Mouse (Mus musculus) adipocyte (in vitro differentiated cells): ENCODE results near the gene Mettl24.
"Not testable (repeated sequence)": the region's sequence is repeated elsewhere in the genome, so short reads cannot be mapped to it uniquely, and the experiment has no call there.

Source experiments
- DNase-seq: peaks from one replicate; pipeline ENCODE4 v3.0.0-alpha.2; 2016; ENCODE audit warnings: low spot score

Mettl24 gene

DNA sequence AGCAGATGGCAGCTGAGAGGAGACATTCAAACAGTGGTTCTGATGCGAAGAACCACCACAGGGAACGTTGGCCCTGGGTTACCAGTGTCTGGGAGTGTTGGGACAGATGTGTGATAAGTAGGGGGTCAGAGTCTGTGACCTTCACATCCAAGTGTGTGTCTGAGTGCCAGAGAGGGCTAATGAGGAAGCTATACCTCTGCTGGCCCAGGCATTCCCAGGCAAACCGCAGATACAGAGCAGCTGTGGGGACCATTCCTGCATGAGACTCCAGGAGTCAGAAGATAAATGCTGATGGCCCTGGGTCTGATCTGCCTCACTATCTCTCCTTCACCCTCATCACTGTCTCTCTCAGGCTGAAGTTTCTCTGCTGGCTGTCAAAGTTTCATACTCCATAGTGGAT is 57.6 kb downstream of the Mettl24 start:
- DNase-seq, result no peak

DNA sequence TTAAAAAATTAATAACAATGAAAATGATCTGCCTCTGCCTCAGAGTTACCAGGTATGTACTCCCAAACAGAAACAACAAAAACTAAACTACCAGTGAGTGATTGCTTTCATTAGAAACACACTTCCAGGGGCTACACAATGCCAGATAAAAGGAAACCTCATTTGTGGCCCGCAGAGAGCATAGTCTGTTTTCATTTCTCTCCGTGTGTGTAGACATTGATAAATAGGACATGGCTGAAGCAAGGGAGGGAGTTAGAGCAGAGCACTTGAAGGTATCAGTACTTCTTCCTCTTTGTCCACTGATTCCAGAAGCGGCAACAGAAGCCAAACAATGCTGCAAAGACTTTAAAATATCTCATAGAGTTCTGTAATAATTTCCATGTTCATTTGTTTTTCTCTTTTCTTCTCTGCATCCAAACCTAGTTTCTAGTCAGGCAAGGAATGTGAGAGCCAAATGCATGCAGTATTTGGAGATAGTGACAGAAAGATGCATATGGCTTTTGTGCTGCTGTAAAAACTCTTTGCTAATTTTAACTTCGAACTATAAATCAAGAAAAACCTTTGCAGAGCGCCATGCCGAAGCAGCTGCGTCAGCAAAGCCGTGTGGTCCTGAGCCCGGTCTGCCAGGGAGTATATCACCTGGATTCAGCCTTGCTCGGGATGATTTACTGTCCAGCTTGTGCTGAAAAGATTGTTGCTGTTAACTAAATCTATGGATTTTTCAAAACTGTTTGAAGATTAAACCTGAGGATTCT is 67.4 kb downstream of the Mettl24 start:
- no peak for DNase-seq

DNA sequence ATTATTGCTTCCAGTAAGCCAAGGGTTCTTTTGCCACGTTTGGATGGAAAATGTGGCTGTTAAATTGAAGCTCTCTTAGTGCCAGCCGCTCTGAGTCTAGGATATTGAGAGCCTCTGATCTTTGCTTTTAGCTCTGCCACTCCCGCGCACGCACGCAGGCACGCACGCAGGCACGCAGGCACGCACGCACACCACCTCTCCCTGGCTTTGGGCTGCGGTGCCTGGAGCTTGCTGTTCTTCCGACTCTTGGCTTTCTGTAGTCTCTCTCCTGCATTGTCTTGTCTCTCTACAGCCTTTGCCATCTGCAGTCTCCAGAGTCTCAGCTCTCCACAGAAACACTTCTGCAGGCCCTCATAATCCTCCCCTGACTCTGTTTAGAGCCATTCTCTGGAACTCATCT is 68.1 kb downstream of the Mettl24 start:
- DNase-seq, result no peak

DNA sequence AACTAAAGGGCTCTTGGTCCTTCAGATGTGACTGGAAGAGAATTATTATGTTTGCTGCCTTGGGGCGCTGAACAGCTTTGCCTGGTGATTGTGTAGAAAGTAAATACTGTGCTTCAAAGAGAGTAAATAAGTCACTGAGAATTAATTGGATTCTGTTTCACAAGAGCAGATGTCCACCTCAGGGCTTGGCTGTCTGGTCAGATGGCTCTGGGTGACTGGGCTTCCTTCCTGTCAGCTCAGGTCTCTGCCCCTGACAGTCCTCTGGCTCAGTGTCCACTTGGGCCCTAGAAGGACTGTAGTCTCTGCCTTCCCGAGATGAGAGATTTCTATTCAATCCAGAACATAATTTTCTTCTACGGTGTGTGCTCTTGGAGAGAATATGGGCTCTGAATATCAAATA is 70.0 kb downstream of the Mettl24 start:
- no peak for DNase-seq

DNA sequence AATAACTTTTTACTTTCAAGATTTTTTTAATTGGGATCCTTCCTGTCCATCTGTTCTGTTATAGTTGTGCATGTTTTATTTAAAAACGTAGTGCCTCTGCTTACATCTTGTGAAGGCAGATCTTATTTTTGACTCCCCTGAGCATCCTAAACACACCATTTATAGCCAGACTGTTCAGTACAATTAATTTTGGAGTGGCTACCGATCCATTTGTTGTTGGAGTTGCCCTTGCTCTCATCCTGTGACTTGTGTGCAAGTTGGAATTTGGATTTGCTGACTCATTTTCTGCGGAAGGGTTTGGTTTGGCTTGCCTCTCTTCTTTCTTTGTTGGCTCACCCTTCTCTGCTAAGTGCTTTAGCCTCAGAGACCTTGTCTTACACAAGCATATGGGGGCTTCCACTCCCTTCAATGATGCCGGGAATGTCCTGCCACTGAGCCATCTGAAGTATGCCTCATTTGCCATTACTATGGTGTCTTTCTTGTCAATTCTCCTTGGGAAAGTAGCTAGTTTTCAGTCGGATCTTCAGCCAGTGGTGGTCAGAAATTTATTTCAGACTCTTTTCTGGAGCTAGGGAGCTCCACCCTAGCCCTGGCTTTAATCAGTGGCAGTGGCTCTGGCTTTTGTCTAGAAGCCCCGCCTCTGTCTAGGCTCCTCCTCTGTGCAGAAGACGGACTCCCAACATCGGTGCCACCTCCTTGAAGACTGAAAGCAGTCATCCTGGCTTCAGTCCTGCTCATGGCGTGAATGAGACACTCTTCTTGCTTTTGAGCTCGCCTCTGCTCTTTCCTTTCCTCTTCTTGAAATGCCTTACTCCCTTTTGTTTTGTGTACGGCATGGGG is 75.3 kb downstream of the Mettl24 start:
- DNase-seq, result peak; percentile 56

DNA sequence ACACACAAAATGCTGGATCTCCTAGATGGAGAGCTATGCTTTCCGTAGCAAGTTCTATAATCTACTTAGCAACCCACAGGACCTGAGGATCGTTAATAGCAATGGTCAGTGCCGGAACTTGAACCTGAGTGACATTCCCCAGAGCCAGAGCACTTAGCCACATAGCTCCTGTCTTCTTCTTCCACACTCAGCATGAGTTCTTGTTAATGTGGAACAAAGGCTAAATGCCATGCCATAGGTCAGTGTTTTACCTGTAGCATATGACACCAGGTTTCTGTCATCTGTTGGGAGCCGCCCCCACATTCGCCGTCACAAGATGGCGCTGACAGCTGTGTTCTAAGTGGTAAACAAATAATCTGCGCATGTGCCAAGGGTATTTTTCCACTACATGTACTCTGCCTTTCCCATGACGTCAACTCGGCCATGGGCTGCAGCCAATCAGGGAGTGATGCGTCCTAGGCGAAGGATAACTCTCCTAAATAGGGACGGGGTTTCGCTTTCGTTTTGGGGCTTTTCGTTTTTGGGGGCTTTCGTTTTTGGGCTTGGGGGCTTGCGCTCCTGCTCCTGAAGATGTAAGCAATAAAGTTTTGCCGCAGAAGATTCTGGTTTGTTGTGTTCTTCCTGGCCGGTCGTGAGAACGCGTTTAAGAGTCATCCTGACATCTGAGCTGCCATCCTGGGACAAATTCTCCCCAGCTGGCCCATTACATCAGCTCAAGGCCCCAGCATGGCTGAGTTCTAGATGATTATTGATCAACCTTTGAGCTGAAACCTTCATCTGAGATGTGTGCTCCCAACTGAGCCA is 76.5 kb downstream of the Mettl24 start:
- DNase-seq, result not testable (repeated sequence)

DNA sequence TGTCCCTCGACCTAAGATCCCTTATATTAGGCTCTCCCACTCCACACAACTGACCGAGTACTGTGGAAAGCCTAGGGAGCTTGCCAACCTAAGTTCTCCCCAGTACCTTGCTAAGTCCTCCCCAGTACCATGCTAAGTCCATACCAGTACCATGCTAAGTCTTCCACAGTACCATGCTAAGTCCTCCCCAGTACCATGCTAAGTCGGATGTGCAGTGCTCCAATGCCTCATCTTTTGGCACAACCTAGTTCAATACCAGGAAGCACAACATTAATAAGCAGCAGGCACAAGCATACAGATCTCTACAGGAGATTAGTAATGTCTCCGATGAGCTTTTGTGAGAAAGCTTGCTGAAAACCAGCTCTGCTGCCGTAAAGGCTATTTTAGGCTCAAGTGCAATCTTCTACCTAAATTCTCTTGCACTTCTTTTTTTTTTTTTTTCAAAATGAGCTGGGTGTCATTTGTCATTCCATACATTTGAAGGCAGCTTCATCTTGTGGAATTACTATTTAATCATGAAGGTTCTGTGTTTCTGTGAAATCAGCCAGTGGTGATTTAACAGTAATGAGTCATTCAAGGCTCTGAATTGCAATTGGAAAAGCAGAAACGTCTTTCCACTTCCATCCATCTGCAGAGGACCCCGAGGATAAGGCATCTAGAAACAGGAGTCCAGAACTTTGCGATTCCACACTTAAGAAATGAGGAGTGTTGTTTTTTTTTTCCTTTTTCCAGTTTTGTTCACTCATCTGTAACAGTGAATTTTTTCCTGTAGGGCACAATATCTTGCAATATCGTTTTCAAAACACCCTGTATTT is 77.3 kb downstream of the Mettl24 start:
- no peak for DNase-seq

DNA sequence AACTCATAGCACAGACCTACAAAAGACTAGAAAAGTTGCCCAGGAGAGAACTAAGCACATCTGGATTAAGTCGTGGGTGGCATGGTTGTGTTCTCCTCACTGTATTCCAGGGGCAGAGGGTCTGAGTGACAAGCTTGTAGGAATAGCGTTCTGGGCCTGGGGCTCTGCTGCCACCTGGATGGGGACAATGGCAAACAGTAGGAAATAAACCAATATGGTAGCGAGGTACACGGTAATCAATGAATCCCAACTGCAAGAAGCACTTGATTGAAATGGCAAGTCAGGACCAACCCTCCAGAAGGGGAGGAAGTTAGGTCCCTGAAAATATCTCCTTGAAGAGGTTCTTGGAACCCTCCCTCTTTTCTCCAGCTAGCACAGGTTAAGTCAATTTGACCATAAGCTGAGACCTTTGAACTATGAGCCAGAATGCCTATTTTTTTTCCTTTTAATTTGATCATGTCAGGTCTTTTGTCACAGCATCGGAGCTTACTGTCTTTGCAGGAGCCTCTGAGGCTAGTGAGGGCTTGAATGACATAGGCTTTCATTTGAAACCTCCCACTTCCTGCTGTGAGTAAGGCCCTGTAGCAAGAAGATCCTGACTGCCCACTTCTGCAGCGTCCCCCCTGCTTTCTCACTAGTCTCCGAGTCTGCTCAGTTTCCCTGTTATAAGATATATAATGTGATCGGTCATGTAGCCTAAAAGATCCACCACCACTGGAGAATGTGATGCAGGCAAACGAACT is 78.1 kb downstream of the Mettl24 start:
- DNase-seq, result no peak

DNA sequence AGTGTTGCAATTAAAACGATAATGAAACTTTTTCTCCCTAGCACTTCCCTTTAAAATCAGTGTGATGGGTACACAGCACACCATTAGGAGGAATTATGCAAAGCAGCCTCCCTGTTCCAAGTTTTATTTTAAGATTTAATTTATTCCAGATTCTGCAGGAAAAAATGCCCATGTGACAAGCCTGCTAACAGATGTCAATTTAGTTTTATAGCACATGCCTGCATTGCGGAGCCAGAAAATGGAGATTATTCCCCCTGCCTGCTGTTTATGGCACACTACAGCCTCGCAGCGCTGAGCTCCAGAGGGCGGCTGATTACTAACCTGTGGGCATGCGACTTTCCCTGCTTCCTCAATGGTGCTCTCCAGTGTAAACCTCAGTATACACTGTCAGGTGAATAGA is 79.5 kb downstream of the Mettl24 start:
- DNase-seq, result peak; percentile 21

DNA sequence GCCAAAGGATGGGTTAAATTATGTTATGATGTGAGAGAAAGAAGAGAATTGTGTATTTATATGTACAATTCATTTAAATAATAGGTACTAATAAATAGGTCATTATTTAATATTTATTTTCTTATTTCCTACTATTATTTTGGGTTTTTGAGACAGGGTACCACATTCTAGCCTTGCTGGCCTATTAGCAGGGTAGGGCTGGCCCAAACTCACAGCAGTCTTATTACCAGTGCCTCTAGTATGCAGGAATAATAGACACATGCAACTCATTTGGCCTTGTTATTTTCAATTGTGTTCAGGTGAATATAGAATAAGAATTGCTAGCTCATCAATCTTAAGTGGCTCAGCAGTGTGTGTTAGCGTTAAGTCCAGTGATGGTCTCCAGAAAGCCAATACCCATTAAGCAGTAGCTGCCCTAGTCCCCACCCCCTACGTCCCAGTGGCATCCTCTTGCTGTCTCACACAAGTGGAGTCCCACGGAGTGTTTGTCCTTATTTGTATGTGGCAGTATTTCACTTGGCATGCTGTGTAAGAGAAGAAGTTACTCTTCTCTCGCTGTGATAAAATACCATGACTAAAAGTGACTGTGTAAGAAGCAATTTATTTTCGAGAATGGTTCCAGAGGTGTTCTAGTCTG is 80.1 kb downstream of the Mettl24 start:
- DNase-seq, result no peak

DNA sequence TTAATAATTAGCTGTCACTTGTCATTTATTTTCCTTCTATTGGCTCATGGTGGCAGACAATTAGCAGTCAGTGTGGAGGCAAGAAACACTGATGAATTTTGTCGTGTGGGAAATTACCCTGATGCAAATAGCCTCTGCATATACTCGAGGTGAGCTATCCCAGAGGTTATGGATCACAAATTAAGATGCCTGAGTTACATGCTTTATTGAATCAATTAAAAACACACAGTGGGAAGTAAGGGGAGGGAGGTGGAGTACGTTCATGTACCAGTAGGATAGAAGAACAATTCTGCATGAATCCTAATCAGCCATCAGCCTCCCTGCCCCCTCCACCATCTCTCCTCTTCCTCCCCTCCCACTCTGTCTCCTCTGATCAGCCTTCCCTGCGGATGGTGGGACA is 89.2 kb downstream of the Mettl24 start:
- DNase-seq, result no peak

DNA sequence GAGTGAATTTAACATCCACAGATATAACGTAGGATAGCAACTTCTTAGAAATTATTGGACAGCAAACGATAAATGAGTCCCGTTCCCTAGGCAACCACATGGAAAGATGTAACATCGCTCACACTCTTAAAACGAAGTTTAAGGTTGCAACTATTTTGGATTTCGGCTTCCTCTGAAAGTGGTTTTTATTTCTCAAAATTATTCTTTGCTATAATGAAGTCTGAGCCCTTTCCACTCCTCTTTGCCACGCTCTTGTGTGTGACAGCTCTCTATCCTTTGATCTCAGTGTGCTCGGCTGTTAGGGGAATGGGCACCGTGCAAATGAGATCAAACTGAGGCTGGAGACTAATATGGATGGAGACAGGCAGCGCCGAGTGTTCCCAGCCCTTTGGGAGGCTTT is 92.1 kb downstream of the Mettl24 start:
- DNase-seq, result no peak

DNA sequence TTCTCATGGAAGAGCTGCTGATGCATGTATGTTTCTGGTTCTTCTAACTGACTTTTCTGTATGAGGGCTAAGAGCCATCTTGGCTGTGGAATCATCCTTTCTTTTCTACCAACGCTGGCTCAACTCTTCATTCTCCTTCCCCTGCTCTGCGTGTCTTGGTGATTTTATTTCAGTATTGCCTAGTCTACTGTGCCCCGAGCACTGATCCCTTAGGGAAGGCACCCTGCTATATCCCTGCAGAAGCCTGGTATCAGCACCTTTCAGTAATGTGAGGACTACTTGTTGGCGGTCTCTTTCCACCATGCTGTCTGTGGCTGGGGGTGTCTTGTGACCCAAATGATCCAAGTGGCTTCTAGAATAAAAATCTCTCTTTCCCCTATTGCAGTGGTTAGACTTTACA is 92.6 kb downstream of the Mettl24 start:
- DNase-seq, result no peak

DNA sequence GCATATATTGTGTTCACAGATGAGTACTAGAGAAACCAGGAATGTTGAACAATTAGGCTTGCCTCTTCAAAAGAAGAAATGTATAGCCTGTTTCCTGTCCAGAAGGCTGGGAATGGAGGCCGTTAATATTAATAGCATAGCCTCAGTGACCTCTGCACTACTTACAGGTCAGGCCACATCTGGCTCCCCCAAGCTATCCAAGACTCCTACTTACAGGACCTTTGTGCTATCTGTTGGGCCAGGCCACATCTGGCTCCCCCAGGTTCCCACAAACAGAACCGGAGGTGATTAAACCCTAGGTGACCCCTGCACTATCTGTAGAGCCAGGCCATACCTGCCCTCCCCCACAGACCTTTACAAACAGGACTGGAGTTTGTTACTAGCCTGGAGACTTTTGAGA is 94.1 kb downstream of the Mettl24 start:
- no peak for DNase-seq

DNA sequence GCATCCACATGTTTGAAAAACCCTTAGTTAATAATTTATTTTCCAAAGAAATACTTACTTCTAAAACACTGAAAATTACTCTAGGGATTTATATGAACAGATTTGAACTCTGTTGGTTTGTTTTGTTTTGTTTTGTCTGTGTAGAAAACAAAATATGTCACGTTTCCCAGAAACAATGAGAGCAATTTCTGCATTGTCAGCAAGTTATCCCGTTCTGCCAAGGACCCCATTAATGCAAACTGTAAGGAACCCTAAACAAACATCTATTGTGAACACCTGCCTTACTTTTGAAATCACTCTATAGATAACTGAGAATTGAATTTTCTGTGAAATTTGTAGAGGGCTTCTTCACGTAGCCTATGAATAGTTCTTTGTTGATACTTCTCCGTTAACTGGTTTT is 95.4 kb downstream of the Mettl24 start:
- DNase-seq, result no peak

DNA sequence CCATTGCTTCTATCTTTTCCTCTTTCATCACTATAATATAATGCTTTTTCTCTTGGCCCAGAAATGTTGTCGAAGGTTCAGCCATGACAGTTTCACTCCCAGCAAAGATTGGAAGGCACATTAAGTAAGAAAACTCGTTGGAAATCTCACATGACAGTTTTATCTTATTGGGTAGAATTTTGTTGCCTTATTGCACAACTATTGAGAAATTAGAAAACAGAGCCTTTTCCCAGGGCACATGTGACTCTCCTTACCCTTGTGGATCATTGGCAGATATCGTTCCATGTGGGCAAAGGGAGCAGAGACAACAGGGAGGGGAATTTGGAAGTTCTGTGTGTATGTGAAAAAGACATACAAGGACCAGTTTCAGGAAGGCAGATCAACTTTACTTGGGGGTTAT is 107.3 kb downstream of the Mettl24 start:
- peak; percentile 95 for DNase-seq

DNA sequence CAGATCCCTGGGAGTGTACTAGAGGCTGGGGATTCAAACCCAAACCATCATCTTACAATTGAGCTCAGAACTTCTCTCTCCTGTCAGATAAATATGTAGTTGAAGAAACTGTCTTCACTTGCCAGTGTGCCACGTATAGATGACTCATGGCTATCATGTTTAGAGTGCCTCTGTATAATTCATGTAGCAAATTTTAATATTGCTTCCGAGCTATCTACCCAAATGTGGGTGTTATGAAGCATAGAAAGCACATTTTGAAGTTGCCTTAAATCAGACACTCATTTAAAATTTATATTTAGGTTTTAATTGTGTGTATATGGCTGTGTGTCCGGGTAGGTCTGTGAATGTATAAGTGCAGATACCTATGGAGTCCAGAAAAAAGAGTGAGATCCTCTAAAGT is 109.0 kb downstream of the Mettl24 start:
- DNase-seq, result no peak

DNA sequence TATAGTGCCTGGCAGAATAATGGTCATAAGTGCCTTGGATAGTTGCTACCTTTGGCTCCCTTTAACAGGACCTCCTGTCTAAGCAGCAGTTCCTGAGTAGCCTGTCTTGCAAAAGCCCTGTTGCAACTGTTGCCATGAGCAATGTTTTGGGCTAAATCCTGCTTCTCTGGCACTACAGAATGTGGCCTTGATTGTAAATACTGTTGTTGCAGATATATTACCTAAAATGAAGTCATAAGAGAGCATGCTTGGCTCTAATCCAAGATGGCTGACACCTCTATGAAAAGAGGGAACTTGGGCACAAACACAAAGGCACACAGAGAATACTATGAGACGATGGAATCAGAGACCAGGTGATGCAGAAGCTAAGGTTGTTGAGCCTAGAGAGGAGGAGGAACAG is 122.1 kb downstream of the Mettl24 start:
- DNase-seq, result peak; percentile 35

DNA sequence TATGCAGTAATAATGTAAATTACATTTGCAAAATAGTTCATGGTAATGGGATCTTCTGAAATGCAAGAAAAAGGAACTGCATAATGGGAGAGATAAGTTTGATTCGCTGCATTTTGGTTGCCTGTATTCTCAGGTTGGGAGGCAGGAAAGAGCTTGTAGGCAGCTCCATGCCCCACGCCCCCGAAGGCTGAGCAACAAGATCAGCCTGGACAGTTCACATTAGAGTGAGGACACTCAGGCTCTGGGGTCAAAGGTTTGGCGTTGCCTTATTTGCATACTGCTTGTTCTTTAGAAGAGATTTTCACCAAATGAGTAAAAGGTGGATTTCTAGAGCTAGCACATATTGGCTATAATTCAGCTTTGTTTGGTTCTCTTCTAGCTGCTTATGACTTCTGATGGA is 123.1 kb downstream of the Mettl24 start:
- DNase-seq, result no peak

DNA sequence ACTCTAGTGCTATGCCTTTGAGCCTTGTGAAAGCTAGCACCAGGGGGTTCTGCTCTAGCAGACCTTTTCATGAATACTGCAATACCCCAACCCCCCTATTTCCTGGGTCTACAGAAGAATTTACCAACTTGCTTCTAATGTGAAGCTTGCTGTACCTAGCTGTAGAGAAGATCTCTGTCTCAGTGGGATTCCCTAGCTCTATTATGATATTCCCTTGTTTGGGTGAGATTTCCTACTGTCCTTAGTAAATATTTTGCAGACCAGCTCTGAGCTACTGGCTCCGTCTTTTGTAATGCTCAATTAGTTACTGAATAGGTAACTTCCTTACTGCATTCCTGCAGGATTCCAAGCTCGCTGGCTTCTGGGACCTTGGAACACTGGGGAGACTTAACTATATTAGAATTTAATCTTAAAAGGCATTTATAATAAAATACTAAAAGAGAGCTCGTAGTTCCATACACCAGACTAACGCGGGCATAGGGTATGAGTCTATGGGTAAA is 126.4 kb downstream of the Mettl24 start:
- DNase-seq, result not testable (repeated sequence)
